Mouse (Mus musculus) forebrain, postnatal 0 days (tissue): ENCODE data around the gene Anapc15. TPM values are rescaled to one million over a fixed set of nuclear protein-coding genes. Genes with fewer than 3 reads are reported as not detected.
A peak's percentile ranks its signal among the peaks of the same experiment; 100 is the strongest.

ENCODE experiments used
- ATAC-seq: fragments of 200-750 bp; cut with Nextera tagmentation; 2 replicates; pipeline ENCODE4 v1.8.0; 2017; ENCODE audit warnings: mild to moderate bottlenecking, moderate library complexity
- DNase-seq: peaks from one replicate; pipeline ENCODE4 v3.0.0-alpha.2; 2015
- H3K27ac ChIP-seq: fragments of 300-500 bp; sonication (generic); 2 replicates; pipeline ENCODE4 v1.5.1; 2014; ENCODE audit warnings: low read depth, mild to moderate bottlenecking, antibody characterized with exemption, low read length, moderate library complexity, mixed read lengths
- H3K27me3 ChIP-seq: fragments of 300-500 bp; sonication (generic); 2 replicates; pipeline ENCODE4 v1.6.1; 2014; ENCODE audit warnings: mild to moderate bottlenecking, low read length, mixed read lengths; ENCODE audit not compliant: insufficient read depth
- H3K36me3 ChIP-seq: fragments of 300-500 bp; sonication (generic); 2 replicates; pipeline ENCODE4 v1.6.1; 2014; ENCODE audit warnings: mild to moderate bottlenecking, moderate library complexity; ENCODE audit not compliant: insufficient read depth
- H3K4me1 ChIP-seq: fragments of 300-500 bp; sonication (generic); 2 replicates; pipeline ENCODE4 v1.6.1; 2014; ENCODE audit warnings: antibody characterized with exemption; ENCODE audit not compliant: insufficient read depth
- H3K4me2 ChIP-seq: fragments of 300-500 bp; sonication (generic); 2 replicates; pipeline ENCODE4 v1.6.1; 2014; ENCODE audit warnings: low read depth, mild to moderate bottlenecking, moderate library complexity
- H3K4me3 ChIP-seq: fragments of 300-500 bp; sonication (generic); 2 replicates; pipeline ENCODE4 v1.5.1; 2014; ENCODE audit warnings: low read depth, low read length, mixed read lengths
- H3K9ac ChIP-seq: fragments of 300-500 bp; sonication (generic); 2 replicates; pipeline ENCODE4 v1.6.1; 2014; ENCODE audit warnings: mild to moderate bottlenecking
- H3K9me3 ChIP-seq: fragments of 300-500 bp; sonication (generic); 2 replicates; pipeline ENCODE4 v1.6.1; 2016; ENCODE audit warnings: low read length
- CTCF ChIP-seq: sonication (generic); IDR thresholded peaks from 2 replicates; pipeline ENCODE4 v1.5.1; 2016; ENCODE audit warnings: antibody characterized with exemption, control low read depth, low read depth
- WGBS: fragments of 180-500 bp; shearing (Covaris S2); extraction: QIAGEN DNeasy Blood & Tissue Kit; methylation state at CpG from one replicate; pipeline ENCODE4 v1.1.7; 2014; 5-methylcytosine and 5-hydroxymethylcytosine counted together
- polyA plus RNA-seq: library from polyadenylated mRNA; unstranded; fragments of >200 nt; fragmentation: Nextera tagmentation; extraction: Ambion mirVana; gene quantifications from 2 replicates; pipeline ENCODE4 v1.2.1, GENCODE M21; 2015
- total RNA-seq: library from RNA; depleted of rRNA; stranded (reverse); fragments of >200 nt; gene quantifications from 2 replicates; pipeline ENCODE4 v1.2.3, GENCODE M21; 2014; rRNA removed

The Anapc15 gene
- total RNA-seq (47.0 and 64.2 TPM in 2 replicates), polyA plus RNA-seq (68.8 and 73.3 TPM in 2 replicates)

DNA sequence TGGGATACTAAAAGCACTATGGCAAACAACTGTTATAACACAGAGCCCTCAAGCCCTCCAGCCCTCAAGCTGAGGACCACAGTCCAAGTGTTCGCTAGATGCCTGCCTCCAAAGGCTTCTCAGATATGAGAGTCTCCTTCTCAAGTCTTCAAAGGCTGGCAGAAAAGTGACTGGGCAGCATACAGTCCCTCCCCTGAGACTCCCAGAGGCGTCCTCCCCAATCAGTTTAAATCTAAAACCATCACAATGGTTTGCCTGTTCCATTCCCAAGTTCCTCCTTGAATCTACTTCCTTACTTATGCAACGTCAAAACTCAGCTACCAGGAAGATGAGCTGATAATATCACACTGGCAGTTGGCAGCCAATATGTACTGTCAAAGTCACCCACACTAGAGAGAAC lies at the start of gene Anapc15:
Gene Anapc15, plus strand, starts transcription at position 301 of the 400 bp plus-strand sequence.
- no peaks in the 10 kb centered on the region for H3K4me1 ChIP-seq
- H3K4me3 ChIP-seq: no peak within 1 kb of the TSS
- H3K4me2 ChIP-seq: no peak within 1 kb of the TSS
- H3K27me3 ChIP-seq: no peaks in the 10 kb centered on the region
- no peaks in the 10 kb centered on the region for H3K36me3 ChIP-seq
- no peaks in the 10 kb centered on the region for H3K9me3 ChIP-seq
- no peak within 1 kb of the TSS for H3K27ac ChIP-seq
- TF ChIP-seq CTCF: no peak
- WGBS: 82% methylated on average over 3 of the region's 3 CpGs
- no peak within 1 kb of the TSS for H3K9ac ChIP-seq
- no peak for ATAC-seq
- DNase-seq: no peak

DNA sequence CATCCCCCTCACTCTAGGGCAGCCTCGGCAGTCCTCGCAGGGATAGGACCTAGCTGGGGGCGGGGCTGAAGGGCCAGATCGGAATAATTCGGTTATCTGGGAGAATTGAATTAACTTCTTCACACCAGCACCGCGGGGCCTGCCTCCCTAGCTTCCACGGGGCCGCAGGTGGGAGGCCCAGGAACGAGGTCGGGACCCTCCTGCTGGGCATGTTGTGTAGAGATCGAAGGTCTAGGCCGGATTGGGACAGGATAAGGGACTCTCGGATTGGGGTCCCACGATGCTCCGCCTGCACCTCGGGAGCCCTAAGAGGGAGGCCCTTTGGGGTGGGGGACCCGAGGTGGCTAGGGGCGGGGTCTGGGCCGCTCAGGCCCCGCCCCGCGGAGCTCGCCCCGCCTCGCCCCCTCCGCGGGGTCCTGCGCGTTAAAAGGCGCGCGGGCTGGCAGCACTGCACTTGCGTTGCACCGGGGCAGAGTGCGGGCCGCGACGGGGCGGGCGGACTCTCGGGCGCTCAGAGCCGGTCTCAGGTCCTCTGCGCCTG lies 45.6 kb upstream of the Anapc15 start, which contains the start of gene Phox2a:
Gene Phox2a, plus strand, starts transcription at position 453 of the 541 bp plus-strand sequence.
- WGBS: 2% methylated on average over 42 of the region's 45 CpGs
- Histone ChIP-seq H3K4me3 (peak within 1 kb of the TSS; percentile 20), H3K4me2 (peak within 1 kb of the TSS; percentile 41), H3K27me3 (peaks cover 64% of the 10 kb centered on the region), H3K27ac (no peak within 1 kb of the TSS), H3K36me3 (no peaks in the 10 kb centered on the region), H3K9me3 (no peaks in the 10 kb centered on the region), H3K9ac (no peak within 1 kb of the TSS), H3K4me1 (no peaks in the 10 kb centered on the region)
- DNase-seq (no peak), ATAC-seq (0 out of 2 replicates have a peak, but pooled peaks have one; percentile 8)
- TF ChIP-seq CTCF: no peak

DNA sequence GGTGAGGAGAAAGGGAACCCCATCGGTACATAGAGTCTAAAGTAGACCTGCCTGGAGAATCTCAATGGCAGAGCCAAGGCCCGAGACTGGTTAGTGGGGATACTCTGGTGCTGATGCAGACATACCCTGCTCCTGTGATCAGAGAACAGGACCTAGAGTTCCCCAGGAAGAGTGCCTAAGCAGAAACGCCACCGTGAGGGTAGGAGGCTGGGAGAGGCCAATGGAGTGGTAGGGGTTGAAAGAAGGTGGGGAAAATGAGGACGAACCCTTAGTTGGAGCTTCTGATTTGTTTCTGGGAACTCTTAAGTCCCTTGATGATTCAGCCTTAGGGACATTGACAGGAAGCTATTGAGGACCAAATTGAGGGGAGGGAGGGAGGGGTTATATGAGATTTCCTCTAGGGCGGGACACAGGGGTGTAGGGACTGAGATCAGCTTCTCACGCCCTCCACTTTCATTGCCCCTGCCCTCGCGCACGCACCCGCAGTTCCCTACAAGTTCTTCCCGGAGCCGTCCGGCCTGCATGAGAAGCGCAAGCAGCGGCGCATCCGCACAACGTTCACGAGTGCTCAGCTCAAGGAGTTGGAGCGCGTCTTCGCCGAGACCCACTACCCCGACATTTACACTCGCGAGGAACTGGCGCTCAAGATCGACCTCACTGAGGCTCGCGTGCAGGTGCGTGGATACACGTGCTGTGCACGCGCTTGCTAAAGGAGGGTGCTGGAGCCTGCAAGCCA lies 43.1 kb upstream of the Anapc15 start:
- DNase-seq (peak; percentile 41), ATAC-seq (no peak)
- H3K9ac ChIP-seq: no peak overlapping the region

DNA sequence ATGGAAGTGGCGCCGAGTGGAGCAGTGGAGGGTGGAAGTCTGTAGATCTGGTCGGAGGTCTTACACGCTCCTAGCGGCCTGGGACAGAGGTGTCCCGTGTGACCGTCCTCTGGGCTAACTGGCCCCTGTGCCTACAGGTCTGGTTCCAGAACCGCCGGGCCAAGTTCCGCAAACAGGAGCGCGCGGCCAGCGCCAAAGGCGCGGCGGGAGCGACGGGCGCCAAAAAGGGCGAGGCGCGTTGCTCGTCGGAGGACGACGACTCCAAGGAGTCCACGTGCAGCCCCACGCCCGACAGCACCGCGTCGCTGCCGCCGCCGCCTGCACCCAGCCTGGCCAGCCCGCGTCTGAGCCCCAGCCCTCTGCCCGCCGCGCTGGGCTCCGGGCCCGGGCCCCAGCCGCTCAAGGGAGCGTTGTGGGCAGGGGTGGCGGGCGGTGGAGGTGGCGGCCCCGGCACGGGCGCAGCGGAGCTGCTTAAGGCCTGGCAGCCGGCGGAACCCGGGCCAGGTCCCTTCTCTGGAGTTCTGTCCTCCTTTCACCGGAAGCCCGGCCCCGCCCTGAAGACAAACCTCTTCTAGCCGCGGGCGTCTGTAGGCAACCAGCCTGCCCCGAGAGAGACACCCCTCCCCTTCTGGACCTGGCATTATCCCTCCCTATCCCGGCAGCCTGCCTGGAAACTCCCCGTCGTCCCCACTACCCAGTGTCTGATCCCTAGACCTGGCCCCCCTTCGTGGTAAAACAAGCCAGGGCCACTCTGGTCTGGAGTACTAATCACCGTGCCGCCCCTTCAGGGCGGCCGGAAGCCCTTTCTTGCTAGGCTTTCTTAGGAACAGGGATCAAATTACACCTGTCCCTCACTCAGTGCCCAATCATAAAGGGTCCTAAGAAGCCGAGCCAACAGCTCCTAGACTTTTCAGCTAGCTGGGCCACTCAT lies 41.7 kb upstream of the Anapc15 start:
- Histone ChIP-seq H3K4me3 (peak overlapping the region; percentile 32), H3K4me1 (no peaks in the 10 kb centered on the region), H3K27me3 (peaks cover 65% of the 10 kb centered on the region), H3K27ac (no peak overlapping the region), H3K9ac (no peak overlapping the region), H3K9me3 (no peaks in the 10 kb centered on the region), H3K4me2 (peak overlapping the region; percentile 57), H3K36me3 (no peaks in the 10 kb centered on the region; the same call in 1 of the 2 replicates)
- TF ChIP-seq CTCF: peak; percentile 2; the same call in 1 of the 2 replicates
- WGBS: under 1% methylated on average over 68 of the region's 71 CpGs
- peak; percentile 67 for ATAC-seq
- peak; percentile 26 for DNase-seq

More for the DNA sequence above, 43.1 kb upstream of the Anapc15 start:
- whole genome bisulfite sequencing: 2% methylated on average over 35 of the region's 35 CpGs
- TF ChIP-seq CTCF: no peak
- Histone ChIP-seq H3K36me3 (no peaks in the 10 kb centered on the region), H3K27ac (no peak overlapping the region), H3K4me2 (peak overlapping the region; percentile 57), H3K9me3 (no peaks in the 10 kb centered on the region), H3K4me3 (peak overlapping the region; percentile 32), H3K4me1 (no peaks in the 10 kb centered on the region), H3K27me3 (peaks cover 70% of the 10 kb centered on the region)

DNA sequence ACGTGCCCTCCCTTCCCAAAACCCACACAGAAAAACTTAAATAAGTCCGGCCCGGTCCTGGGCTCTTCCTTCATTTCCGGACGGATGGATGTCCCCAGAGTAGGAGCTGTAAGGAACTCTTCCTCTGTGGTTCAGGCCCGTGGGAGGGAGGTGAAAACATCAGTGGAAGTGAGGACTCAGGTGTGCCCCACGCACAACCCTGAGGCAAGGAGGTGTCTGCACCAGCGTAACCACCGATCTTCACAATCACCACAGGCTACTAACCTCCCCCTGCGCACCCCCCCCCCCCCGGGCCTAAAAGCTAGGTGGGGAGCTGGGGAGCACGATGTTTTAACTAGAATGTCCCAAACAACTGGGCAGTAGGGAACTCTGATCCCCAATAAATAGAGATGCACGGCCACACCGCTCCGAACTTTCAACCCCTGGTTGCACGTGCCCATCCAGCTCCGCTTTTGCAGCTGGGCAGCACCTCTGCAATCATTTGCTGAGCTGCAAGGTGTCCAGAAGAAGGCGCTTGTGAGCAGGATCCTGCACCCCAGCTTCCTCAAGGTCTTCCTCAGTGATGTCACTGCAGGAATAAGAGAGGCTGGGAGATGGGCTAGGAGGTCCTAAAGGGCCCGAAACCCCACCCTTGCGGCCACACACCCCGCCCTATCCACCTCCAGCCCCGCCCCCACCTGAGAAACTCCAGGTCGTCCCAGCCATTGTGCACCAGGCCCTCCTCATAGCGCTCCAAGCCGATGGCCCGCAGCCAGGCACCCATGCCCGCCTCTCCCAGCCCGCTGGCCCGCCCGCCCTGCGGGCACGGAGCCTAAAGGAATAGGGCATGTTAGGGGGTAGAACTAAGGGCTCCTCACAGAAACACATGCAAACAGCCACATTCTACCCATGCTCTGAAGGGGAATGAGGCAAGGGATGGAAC lies 40.4 kb upstream of the Anapc15 start:
- no peaks in the 10 kb centered on the region for H3K4me1 ChIP-seq
- ATAC-seq: no peak
- H3K27ac ChIP-seq: no peak overlapping the region
- no peaks in the 10 kb centered on the region for H3K9me3 ChIP-seq
- peak; percentile 44 for TF ChIP-seq CTCF
- no peak overlapping the region for H3K4me3 ChIP-seq
- WGBS: 27% methylated on average over 32 of the region's 32 CpGs
- H3K36me3 ChIP-seq: peaks cover 5% of the 10 kb centered on the region; the same call in 1 of the 2 replicates
- H3K4me2 ChIP-seq: no peak overlapping the region
- DNase-seq: no peak
- H3K27me3 ChIP-seq: peaks cover 54% of the 10 kb centered on the region
- no peak overlapping the region for H3K9ac ChIP-seq
